Mouse (Mus musculus) lung, postnatal 10 days (tissue): ENCODE data around the gene Slc25a21.

ENCODE experiments used
- DNase-seq: peaks from one replicate; pipeline ENCODE4 v3.0.0; 2021

The Slc25a21 gene

GRCm38 (mm10) chr12:57016324-57016723, 180.9 kb downstream of the Slc25a21 start:
- no peak for DNase-seq

DNA sequence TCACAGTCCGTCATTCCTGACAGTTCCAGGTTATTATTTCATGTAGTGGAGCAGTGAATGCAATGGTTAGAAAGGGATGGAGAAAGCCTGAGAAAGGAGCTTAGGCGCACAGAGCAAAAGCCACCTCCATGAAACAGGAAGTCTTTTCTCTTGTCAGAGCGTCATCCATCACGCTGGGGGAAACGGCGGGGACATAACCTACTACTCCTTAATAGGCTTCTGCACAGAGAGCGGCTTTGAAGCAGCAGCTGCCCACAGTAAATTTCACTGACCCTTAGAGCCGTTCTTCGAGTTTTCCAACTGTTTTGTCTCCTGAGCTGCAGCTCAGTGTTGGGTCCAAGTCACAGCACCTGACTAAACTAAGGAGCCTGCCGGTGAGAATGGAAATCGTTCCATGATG, 188.3 kb downstream of the Slc25a21 start:
- DNase-seq, result no peak

- DNase-seq, result peak; percentile 66
Observed at GRCm38 (mm10) chr12:56986049-56986448, 211.2 kb downstream of the Slc25a21 start.

GRCm38 (mm10) chr12:56982066-56982626, 215.1 kb downstream of the Slc25a21 start:
- DNase-seq, result no peak

DNA sequence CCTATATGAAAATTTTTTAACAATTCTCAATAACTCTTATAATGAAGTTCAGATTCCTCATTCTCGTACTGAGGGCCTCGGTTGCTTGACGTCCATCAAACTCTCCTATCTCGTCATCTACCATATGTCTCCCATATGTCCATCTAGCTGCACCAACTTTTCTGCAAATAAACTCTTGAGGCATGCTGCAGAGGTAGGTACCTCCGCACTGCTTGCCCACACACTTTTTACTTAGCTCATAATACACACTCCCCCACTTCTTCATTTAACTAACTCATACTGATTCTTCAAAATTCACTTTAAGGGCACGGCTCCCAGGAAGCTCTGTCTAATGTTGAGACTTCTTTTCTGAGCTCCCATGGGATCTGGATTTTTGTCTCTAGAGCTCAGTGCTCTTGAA, 222.0 kb downstream of the Slc25a21 start:
- no peak for DNase-seq

DNA sequence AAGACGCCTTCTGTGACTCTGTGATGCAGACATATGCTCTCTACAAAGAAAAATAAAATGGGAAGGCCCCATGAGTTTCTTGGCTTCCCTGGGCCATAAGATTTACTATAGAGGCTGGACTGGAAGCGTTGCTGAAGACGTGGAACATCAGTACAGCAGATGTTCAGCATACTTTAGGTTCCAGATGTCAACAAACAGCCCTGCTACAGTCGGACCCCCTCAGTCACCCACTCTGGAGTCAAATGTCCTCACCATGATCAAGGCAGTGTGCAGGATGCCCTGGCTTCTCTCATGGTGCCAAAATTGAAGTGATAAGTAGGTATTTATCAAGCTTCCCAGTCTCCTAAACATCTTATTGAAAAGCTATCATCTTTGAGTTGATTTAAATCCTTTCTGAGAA, 234.0 kb downstream of the Slc25a21 start:
- DNase-seq, result no peak

GRCm38 (mm10) chr12:56959230-56960051, 237.8 kb downstream of the Slc25a21 start:
- no peak for DNase-seq

DNA sequence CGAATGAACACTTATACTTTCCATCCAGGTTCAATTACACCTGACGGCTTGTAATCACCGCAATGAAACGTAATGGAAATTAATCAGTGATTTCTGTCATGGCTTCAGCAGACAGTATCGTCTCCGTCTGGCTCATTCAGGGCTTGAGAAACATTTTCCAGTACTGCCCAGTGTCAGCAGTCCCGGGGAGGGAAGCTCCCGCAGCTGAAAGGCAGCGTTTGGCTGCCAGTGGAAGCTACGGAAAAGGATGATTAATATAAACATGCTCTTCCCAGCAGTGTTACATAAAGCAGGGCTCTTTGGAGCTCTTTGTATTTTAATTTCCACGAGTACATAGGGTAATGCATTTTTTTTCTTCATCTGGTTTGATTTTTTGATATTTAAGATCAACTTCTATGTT, 239.0 kb downstream of the Slc25a21 start:
- DNase-seq, result no peak

- no peak for DNase-seq
Observed at GRCm38 (mm10) chr12:56951749-56952657, 245.3 kb downstream of the Slc25a21 start.

- DNase-seq, result no peak
Observed at GRCm38 (mm10) chr12:56944265-56944664, 253.0 kb downstream of the Slc25a21 start.

GRCm38 (mm10) chr12:56940861-56941260, 256.4 kb downstream of the Slc25a21 start:
- DNase-seq, result no peak

DNA sequence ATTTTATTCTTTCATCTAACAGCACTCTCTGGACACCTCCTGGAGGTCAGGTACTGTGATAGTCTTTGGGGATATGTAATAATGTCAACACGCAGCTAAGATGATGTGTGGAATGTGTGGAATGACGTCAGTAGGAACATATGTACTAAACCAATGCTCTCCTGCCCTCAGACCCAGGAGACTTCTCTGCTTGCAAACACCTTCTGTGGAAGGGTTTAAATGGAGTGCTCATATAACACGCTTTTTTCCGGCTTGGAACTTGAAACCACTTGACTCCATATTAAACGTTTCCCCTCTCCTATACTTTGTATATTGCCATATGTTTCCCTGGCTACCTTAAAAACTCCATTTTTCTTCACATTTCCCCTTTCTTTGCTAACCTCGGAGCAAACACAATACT, 279.1 kb downstream of the Slc25a21 start:
- DNase-seq, result no peak

DNA sequence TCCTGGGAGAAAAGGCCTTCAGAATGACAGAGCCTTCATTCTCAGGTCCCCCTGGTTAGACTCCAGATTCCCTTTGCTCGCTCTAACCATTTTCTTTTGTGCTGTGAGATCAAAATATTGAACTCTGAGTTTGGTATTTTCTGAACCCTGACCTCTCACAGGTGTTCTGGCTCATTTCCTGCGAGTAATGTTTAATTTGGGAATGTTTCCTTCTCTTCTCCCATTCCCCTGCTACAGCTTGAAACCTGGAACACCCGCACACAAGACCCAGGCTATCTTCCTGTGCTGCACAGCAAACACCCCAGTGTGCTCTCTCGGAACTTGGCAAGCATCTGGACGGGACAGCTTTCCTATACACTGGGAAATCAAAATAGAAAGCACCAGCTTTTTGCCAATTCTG, 290.8 kb downstream of the Slc25a21 start:
- no peak for DNase-seq

DNA sequence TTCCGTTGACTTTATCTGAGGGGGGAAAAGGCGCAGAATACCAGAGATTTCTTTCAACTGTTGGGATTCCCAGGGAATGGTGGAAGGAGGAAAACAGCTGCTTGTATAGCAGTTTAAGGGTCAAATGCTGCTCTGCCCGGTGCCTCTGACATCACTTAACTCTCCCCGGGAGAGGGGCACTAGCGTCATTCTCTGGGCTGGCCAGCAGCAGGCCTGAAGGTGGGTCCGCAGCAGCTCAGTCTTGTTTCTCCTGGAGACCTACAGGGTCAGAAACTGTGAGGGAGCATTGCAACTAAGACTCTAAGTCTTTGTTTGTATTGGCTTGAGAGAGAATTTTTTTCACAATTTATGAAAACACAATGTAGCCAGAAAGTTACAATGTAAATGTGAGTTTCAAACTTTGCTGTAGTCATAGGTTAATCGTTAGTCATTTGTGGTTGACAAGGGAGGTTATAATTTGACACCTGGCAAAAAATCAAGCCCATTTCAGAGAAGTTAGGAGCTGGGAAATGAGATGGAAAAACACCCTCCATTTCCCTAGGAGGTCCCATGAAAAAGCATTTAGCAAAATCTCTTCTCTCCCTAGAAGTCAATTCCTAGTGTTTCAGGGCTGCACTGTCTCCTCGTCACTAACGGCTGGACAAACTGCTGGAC, 291.5 kb downstream of the Slc25a21 start:
- no peak for DNase-seq

GRCm38 (mm10) chr12:56905222-56905621, 292.1 kb downstream of the Slc25a21 start:
- no peak for DNase-seq

GRCm38 (mm10) chr12:56902774-56903456, 294.4 kb downstream of the Slc25a21 start:
- no peak for DNase-seq

DNA sequence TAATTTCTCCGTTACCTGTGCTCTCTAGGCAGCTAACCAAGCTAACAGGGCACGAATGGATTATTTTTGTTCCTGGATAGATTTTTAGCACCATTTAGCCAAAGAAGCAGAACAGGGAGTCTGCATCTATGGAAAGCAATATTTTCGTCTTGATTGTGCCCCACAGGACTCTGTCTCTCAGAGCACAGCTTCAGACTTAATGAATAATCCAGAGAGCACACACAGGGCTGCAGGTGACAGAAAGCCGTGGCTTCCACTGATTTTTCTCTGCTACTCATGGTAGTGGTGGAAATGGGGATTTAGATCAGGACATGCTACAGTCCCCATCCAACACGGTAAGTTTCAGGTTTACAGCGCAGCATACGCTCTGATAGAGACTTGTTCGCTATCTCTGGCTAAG, 299.3 kb downstream of the Slc25a21 start:
- DNase-seq, result no peak

DNA sequence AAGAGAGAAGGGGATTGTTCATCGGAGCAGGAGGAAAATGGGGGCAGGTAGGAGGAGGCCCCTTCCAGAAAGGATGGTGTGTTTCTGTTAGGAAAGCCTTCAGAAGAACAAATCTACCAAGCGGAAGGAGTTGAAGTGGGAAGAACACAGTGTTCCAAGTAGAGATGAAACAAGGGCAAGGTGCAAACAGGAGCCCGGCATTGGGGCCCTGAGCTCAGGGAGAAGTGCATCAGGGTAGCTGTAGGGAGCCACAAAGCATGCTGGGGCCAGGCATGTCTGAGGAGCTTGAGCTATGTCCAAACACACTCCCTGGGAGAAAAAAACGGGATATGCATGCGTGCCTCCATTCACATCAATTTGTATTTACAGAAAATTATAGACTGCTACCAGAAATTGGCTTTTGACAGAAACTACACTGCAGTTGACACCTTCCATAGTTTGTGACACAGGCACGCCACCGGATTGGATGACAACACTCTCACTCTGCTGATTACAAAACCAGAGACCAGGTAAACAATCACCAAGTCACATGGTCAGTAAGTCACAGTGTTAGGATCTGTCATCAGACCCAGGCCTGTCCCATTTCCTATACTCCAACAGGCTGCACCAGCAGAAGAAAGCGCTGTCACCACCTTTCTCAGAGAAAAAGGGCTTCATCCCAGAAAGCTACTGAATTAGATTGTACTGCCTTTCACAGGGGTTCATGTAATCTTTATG, 299.9 kb downstream of the Slc25a21 start:
- no peak for DNase-seq

GRCm38 (mm10) chr12:56894963-56895362, 302.3 kb downstream of the Slc25a21 start:
- no peak for DNase-seq

DNA sequence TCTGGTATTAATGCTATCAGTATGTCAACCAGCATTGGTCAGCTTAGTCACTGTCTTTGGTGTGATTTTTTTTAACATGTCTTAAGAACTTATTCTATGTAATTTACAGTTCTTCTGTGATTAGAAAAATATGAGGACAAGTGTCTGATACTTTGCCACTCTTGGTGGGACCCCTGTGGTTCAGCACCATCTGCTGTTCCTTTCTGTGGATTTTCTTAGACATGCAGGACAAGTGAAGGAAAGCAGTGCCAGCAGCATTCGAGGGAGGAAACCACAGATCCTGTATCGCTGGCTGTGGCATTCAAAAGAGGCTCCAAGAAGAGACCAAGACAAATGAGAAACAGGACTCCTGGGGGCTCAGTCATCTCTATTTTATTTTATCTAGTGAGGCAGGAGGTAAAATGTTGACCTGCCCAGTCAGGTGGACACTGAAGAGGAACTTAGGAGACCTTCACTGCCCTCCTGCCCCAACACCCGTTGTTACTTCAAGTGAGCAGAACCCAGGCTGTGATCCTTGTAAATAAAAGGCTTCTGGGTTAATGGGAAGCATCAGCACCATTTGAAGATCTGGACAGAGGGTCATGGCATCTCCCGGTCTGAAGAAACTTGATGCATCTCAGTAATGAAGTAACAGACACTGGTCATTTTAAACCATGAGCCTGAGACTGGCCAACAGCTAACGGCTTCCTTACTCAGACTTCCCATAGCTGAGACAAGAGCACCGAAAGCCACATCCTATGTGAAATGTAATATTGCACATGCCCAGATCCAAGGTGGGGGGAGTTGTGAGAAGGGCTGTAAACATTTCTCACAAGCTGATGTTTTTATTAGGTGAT, 306.2 kb downstream of the Slc25a21 start:
- DNase-seq, result no peak

- no peak for DNase-seq
Observed at GRCm38 (mm10) chr12:56877796-56878195, 319.5 kb downstream of the Slc25a21 start.
